Mouse (Mus musculus) spleen, adult 2 months (tissue): ENCODE measurements around the gene Slc15a2.

Experiments
- CTCF ChIP-seq: fragments of 200-500 bp; IDR thresholded peaks from 2 replicates; pipeline ENCODE4 v1.5.1; 2011; ENCODE audit warnings: mild to moderate bottlenecking, inconsistent platforms; ENCODE audit not compliant: insufficient read depth, insufficient read length, insufficient replicate concordance; ENCODE audit errors: extremely low read depth
- POLR2A ChIP-seq: fragments of 200-500 bp; IDR thresholded peaks from 2 replicates; pipeline ENCODE4 v1.6.1; 2011; ENCODE audit warnings: low read depth, low read length, inconsistent platforms

DNA sequence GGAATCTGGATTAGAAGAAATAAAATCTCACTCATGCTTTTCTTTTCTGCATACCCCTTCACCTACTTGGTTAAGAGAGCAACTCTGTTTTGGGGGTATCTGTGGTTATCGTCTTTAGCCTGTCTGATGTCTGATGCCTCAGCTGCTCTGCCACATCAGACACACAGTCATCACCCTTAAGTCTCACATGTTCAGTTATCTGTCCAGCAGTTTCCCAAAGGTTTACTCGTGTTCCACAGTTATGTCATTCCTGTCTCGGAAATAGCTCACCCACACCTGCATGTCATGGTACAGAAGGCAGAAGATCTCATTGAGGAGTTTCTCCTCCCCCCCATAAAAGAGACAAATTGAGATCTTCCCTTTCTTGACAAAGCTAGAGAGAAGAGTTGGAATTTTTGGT is 36.0 kb upstream of the Slc15a2 start:
- no peak for TF ChIP-seq POLR2A
- TF ChIP-seq CTCF = no peak
